Mouse (Mus musculus): Measurements from ENCODE around the gene Rfk. TPM values are rescaled to one million over a fixed set of nuclear protein-coding genes. Genes with fewer than 3 reads are reported as not detected.
A peak's percentile ranks its signal among the peaks of the same experiment; 100 is the strongest.

The Rfk gene
- polyA plus RNA-seq, 1 experiment from 2014 or later = 47.6 TPM

GRCm38 (mm10) chr19:17369581-17369980, 24.3 kb upstream of the Rfk start:
- no peaks in the 10 kb centered on the region for H3K36me3 ChIP-seq (ENCODE audit: control insufficient read depth, insufficient read depth, low read length)
- no peak for ATAC-seq
- no peaks in the 10 kb centered on the region for H3K27me3 ChIP-seq (replicated peaks; ENCODE audit: control insufficient read depth, insufficient read depth, low read length)
- no peak overlapping the region for H3K4me2 ChIP-seq (ENCODE audit: low read length)
- no peak overlapping the region for H3K9ac ChIP-seq (ENCODE audit: low read length)
- no peak for DNase-seq (ENCODE audit: low spot score)
- H3K4me3 ChIP-seq (ENCODE audit: low read depth, low read length) = no peak overlapping the region
- H3K4me1 ChIP-seq (ENCODE audit: control insufficient read depth, insufficient read depth, low read length) = no peaks in the 10 kb centered on the region
- H3K9me3 ChIP-seq (replicated peaks; ENCODE audit: control insufficient read depth, low read length) = no peaks in the 10 kb centered on the region
- no peak overlapping the region for H3K27ac ChIP-seq (ENCODE audit: low read depth, low read length)
- WGBS = 55% methylated on average over 7 of the region's 7 CpGs

GRCm38 (mm10) chr19:17372701-17373100, 21.1 kb upstream of the Rfk start, which contains the start of gene Gcnt1:
TSS of gene Gcnt1 (minus strand) at chr19:17372844.
- Histone ChIP-seq H3K36me3 (ENCODE audit: control insufficient read depth, insufficient read depth, low read length) (no peaks in the 10 kb centered on the region), H3K9ac (ENCODE audit: low read length) (no peak within 1 kb of the TSS), H3K4me3 (ENCODE audit: low read depth, low read length) (no peak within 1 kb of the TSS), H3K27ac (ENCODE audit: low read depth, low read length) (no peak within 1 kb of the TSS), H3K27me3 (replicated peaks; ENCODE audit: control insufficient read depth, insufficient read depth, low read length) (no peaks in the 10 kb centered on the region), H3K4me2 (ENCODE audit: low read length) (no peak within 1 kb of the TSS), H3K4me1 (ENCODE audit: control insufficient read depth, insufficient read depth, low read length) (no peaks in the 10 kb centered on the region), H3K9me3 (replicated peaks; ENCODE audit: control insufficient read depth, low read length) (no peaks in the 10 kb centered on the region)
- DNase-seq (ENCODE audit: low spot score) (no peak), ATAC-seq (no peak)
- 93% methylated on average over 3 of the region's 3 CpGs for WGBS

- no peaks in the 10 kb centered on the region for H3K27me3 ChIP-seq (replicated peaks; ENCODE audit: control insufficient read depth, insufficient read depth, low read length)
- H3K4me1 ChIP-seq (ENCODE audit: control insufficient read depth, insufficient read depth, low read length) = no peaks in the 10 kb centered on the region
- H3K27ac ChIP-seq (ENCODE audit: low read depth, low read length) = no peak overlapping the region
- H3K36me3 ChIP-seq (ENCODE audit: control insufficient read depth, insufficient read depth, low read length) = no peaks in the 10 kb centered on the region
- no peak overlapping the region for H3K4me2 ChIP-seq (ENCODE audit: low read length)
- DNase-seq (ENCODE audit: low spot score) = no peak
- ATAC-seq = no peak
- no peak overlapping the region for H3K9ac ChIP-seq (ENCODE audit: low read length)
- no peak overlapping the region for H3K4me3 ChIP-seq (ENCODE audit: low read depth, low read length)
- no peaks in the 10 kb centered on the region for H3K9me3 ChIP-seq (replicated peaks; ENCODE audit: control insufficient read depth, low read length)
Measured at GRCm38 (mm10) chr19:17378845-17379244, 15.0 kb upstream of the Rfk start.

- no peak overlapping the region for H3K4me2 ChIP-seq (ENCODE audit: low read length)
- H3K4me3 ChIP-seq (ENCODE audit: low read depth, low read length) = no peak overlapping the region
- DNase-seq (ENCODE audit: low spot score) (no peak), ATAC-seq (no peak)
- no peaks in the 10 kb centered on the region for H3K9me3 ChIP-seq (replicated peaks; ENCODE audit: control insufficient read depth, low read length)
- H3K4me1 ChIP-seq (ENCODE audit: control insufficient read depth, insufficient read depth, low read length) = no peaks in the 10 kb centered on the region
- H3K36me3 ChIP-seq (ENCODE audit: control insufficient read depth, insufficient read depth, low read length) = no peaks in the 10 kb centered on the region
- H3K27me3 ChIP-seq (replicated peaks; ENCODE audit: control insufficient read depth, insufficient read depth, low read length) = no peaks in the 10 kb centered on the region
- no peak overlapping the region for H3K9ac ChIP-seq (ENCODE audit: low read length)
- WGBS = 81% methylated on average over 7 of the region's 7 CpGs
- H3K27ac ChIP-seq (ENCODE audit: low read depth, low read length) = no peak overlapping the region
Measured at GRCm38 (mm10) chr19:17380549-17380948, 13.3 kb upstream of the Rfk start.

- no peak overlapping the region for H3K27ac ChIP-seq (ENCODE audit: low read depth, low read length)
- no peak overlapping the region for H3K9ac ChIP-seq (ENCODE audit: low read length)
- no peaks in the 10 kb centered on the region for H3K9me3 ChIP-seq (replicated peaks; ENCODE audit: control insufficient read depth, low read length)
- whole genome bisulfite sequencing = 90% methylated on average over 6 of the region's 6 CpGs
- no peak for ATAC-seq
- H3K4me2 ChIP-seq (ENCODE audit: low read length) = no peak overlapping the region
- no peaks in the 10 kb centered on the region for H3K36me3 ChIP-seq (ENCODE audit: control insufficient read depth, insufficient read depth, low read length)
- H3K4me3 ChIP-seq (ENCODE audit: low read depth, low read length) = no peak overlapping the region
- DNase-seq (ENCODE audit: low spot score) = no peak
- H3K27me3 ChIP-seq (replicated peaks; ENCODE audit: control insufficient read depth, insufficient read depth, low read length) = no peaks in the 10 kb centered on the region
- H3K4me1 ChIP-seq (ENCODE audit: control insufficient read depth, insufficient read depth, low read length) = no peaks in the 10 kb centered on the region
Measured at GRCm38 (mm10) chr19:17382807-17383397, 10.9 kb upstream of the Rfk start.

GRCm38 (mm10) chr19:17385022-17385421, 8.8 kb upstream of the Rfk start:
- ATAC-seq (no peak), DNase-seq (ENCODE audit: low spot score) (no peak)
- no peak overlapping the region for H3K27ac ChIP-seq (ENCODE audit: low read depth, low read length)
- H3K36me3 ChIP-seq (ENCODE audit: control insufficient read depth, insufficient read depth, low read length) = no peaks in the 10 kb centered on the region
- 97% methylated on average over 4 of the region's 4 CpGs for WGBS
- H3K9me3 ChIP-seq (replicated peaks; ENCODE audit: control insufficient read depth, low read length) = no peaks in the 10 kb centered on the region
- H3K4me1 ChIP-seq (ENCODE audit: control insufficient read depth, insufficient read depth, low read length) = no peaks in the 10 kb centered on the region
- no peak overlapping the region for H3K9ac ChIP-seq (ENCODE audit: low read length)
- no peak overlapping the region for H3K4me3 ChIP-seq (ENCODE audit: low read depth, low read length)
- H3K4me2 ChIP-seq (ENCODE audit: low read length) = no peak overlapping the region
- no peaks in the 10 kb centered on the region for H3K27me3 ChIP-seq (replicated peaks; ENCODE audit: control insufficient read depth, insufficient read depth, low read length)

- WGBS = 83% methylated on average over 1 of the region's 1 CpGs
- H3K36me3 ChIP-seq (ENCODE audit: control insufficient read depth, insufficient read depth, low read length) = no peaks in the 10 kb centered on the region
- H3K4me1 ChIP-seq (ENCODE audit: control insufficient read depth, insufficient read depth, low read length) = no peaks in the 10 kb centered on the region
- DNase-seq (ENCODE audit: low spot score) (no peak), ATAC-seq (no peak)
- H3K4me2 ChIP-seq (ENCODE audit: low read length) = no peak overlapping the region
- no peak overlapping the region for H3K4me3 ChIP-seq (ENCODE audit: low read depth, low read length)
- H3K9me3 ChIP-seq (replicated peaks; ENCODE audit: control insufficient read depth, low read length) = no peaks in the 10 kb centered on the region
- no peak overlapping the region for H3K9ac ChIP-seq (ENCODE audit: low read length)
- no peaks in the 10 kb centered on the region for H3K27me3 ChIP-seq (replicated peaks; ENCODE audit: control insufficient read depth, insufficient read depth, low read length)
- no peak overlapping the region for H3K27ac ChIP-seq (ENCODE audit: low read depth, low read length)
Measured at GRCm38 (mm10) chr19:17385426-17385825, 8.4 kb upstream of the Rfk start.

- ATAC-seq = no peak
Measured at GRCm38 (mm10) chr19:17386424-17386823, 7.4 kb upstream of the Rfk start.

GRCm38 (mm10) chr19:17388404-17388803, 5.4 kb upstream of the Rfk start:
- no peaks in the 10 kb centered on the region for H3K27me3 ChIP-seq (replicated peaks; ENCODE audit: control insufficient read depth, insufficient read depth, low read length)
- H3K9me3 ChIP-seq (replicated peaks; ENCODE audit: control insufficient read depth, low read length) = no peaks in the 10 kb centered on the region
- WGBS = 13% methylated on average over 2 of the region's 2 CpGs
- ATAC-seq (no peak), DNase-seq (ENCODE audit: low spot score) (peak; percentile 83)
- H3K4me2 ChIP-seq (ENCODE audit: low read length) = no peak overlapping the region
- H3K36me3 ChIP-seq (ENCODE audit: control insufficient read depth, insufficient read depth, low read length) = no peaks in the 10 kb centered on the region
- H3K4me1 ChIP-seq (ENCODE audit: control insufficient read depth, insufficient read depth, low read length) = no peaks in the 10 kb centered on the region
- H3K9ac ChIP-seq (ENCODE audit: low read length) = no peak overlapping the region
- H3K4me3 ChIP-seq (ENCODE audit: low read depth, low read length) = no peak overlapping the region
- no peak overlapping the region for H3K27ac ChIP-seq (ENCODE audit: low read depth, low read length)

More at GRCm38 (mm10) chr19:17386424-17386823, 7.4 kb upstream of the Rfk start:
- no peak overlapping the region for H3K27ac ChIP-seq (ENCODE audit: low read depth, low read length)
- no peak overlapping the region for H3K9ac ChIP-seq (ENCODE audit: low read length)
- peak; percentile 13 for DNase-seq (ENCODE audit: low spot score)
- H3K27me3 ChIP-seq (replicated peaks; ENCODE audit: control insufficient read depth, insufficient read depth, low read length) = no peaks in the 10 kb centered on the region
- no peaks in the 10 kb centered on the region for H3K4me1 ChIP-seq (ENCODE audit: control insufficient read depth, insufficient read depth, low read length)
- no peak overlapping the region for H3K4me2 ChIP-seq (ENCODE audit: low read length)
- WGBS = 14% methylated on average over 6 of the region's 6 CpGs
- H3K36me3 ChIP-seq (ENCODE audit: control insufficient read depth, insufficient read depth, low read length) = no peaks in the 10 kb centered on the region
- H3K4me3 ChIP-seq (ENCODE audit: low read depth, low read length) = no peak overlapping the region
- H3K9me3 ChIP-seq (replicated peaks; ENCODE audit: control insufficient read depth, low read length) = no peaks in the 10 kb centered on the region

Measured in forebrain, embryonic 14.5 days (tissue).